Mouse (Mus musculus): ENCODE measurements around the gene Tlr12. TPM values are rescaled to one million over a fixed set of nuclear protein-coding genes. Genes with fewer than 3 reads are reported as not detected.
"Not testable (repeated sequence)": the region's sequence is repeated elsewhere in the genome, so short reads cannot be mapped to it uniquely, and the experiment has no call there.

Tlr12 gene
- total RNA-seq, 2 experiments from 2014 or later = 0.89 to 1.0 TPM

DNA sequence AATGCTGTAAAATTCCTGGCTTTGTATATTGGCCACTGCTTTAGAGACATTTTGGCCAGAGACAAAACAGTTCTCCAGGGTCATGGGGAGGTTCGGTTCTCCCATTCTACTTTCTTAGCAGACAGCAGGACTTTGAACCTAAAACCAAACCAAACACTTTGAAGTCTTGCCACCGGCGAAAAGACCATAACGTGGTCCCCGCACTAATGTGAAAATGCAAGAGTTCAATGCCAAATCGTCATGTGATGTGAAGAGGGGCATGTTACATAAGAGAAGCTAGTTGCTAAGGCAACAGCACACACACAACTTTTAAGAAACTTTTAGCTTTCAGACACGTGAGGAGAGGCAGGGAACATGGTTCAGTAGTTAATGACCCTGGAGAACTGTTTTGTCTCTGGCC is 17.0 kb upstream of the Tlr12 start:
- peak in 1 of 2 experiments; percentile 24 for DNase-seq (ENCODE audit: low spot score in 2 of 2)
- intact Hi-C loops (cut with DNase I) = no loop called here

DNA sequence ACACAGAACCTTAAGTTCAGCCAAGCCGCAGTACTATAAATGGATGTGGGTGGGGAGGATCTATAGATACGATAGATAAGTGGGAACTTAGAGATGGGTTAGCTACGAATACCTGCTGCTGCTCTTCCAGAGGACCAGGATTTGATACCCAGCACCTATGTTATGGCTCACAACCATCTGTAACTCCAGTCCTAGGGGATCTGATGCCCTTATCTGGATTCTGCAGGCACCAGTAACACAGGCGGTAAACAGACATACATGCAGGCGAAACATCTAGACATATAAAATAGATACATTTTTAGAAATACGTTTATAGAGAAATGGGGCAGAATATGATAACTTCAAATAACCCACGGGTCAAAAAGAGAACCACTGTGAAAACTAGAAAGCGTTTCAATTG is 2.7 kb upstream of the Tlr12 start:
- no peak for DNase-seq (ENCODE audit: low spot score in 2 of 2)
- intact Hi-C loops (cut with DNase I) = no loop called here

- intact Hi-C loops (cut with DNase I) = no loop called here
- DNase-seq (ENCODE audit: low spot score in 2 of 2) = no peak
Observed at GRCm38 (mm10) chr4:128620572-128620971, 2.2 kb upstream of the Tlr12 start.

DNA sequence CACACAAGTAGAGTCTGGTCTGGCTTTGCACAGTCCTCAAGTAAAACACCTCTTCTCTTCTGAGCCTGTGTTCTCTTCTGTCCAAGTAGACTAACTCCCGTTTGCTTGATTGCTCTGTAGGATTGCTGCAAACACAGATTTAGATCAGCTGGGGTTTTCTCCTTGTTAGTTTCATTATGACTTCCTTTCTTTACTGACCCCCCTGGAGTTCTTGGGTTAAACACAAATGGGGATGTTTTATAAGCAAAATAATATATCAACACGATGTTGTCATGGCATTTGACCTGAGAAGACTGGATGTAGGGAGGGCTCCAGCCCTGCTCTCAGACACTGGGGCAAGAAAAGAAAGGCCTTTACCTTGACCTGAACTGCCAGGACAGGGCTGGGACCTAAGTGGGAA is 544 bp upstream of the Tlr12 start:
- intact Hi-C loops (cut with DNase I) = loop anchor here (5.0 kb wide), 1 partner anchor 238 kb away; no protein-coding TSS in a partner anchor
- DNase-seq (ENCODE audit: low spot score in 2 of 2) = no peak

GRCm38 (mm10) chr4:128617363-128618120 is 877 bp downstream of the Tlr12 start:
- no peak for DNase-seq (ENCODE audit: low spot score in 2 of 2)
- intact Hi-C loops (cut with DNase I) = loop anchor here (5.0 kb wide), 1 partner anchor 240 kb away; no protein-coding TSS in a partner anchor

- no peak for DNase-seq (ENCODE audit: low spot score in 2 of 2)
- intact Hi-C loops (cut with DNase I) = loop anchor here (5.0 kb wide), 1 partner anchor 242 kb away; no protein-coding TSS in a partner anchor
Observed at GRCm38 (mm10) chr4:128615761-128616160, 2.7 kb downstream of the Tlr12 start.

DNA sequence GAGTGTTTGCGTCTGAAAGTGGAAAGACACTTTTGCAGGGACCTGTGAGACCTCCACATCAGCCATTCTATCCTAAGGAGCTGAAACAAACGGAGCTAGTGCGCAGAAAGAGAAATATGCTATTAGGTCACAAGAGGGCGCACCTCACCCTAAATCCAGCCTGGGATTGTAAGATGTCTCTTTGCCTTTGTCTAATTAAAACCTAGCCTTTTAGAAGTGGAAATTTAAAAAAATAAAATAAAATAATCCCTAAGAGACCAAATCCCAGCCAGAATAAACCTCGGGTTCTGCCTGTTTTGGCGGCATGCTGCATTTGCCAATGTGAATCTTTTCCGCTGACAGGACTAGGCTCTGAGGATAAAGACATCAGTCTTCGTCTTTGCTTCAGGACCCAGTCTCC is 5.1 kb downstream of the Tlr12 start:
- peak; percentile 60 to 68 for DNase-seq (ENCODE audit: low spot score in 2 of 2)
- intact Hi-C loops (cut with DNase I) = loop anchor here (1.0 to 5.0 kb wide), 5 partner anchors 41 to 163 kb away; partner anchors contain the start of gene Phc2

- not testable (repeated sequence) for DNase-seq (ENCODE audit: low spot score in 2 of 2)
- intact Hi-C loops (cut with DNase I) = loop anchor here (2.0 to 5.0 kb wide), 4 partner anchors 43 to 165 kb away; partner anchors contain the start of gene Phc2
Observed at GRCm38 (mm10) chr4:128611726-128612125, 6.7 kb downstream of the Tlr12 start.

- no peak for DNase-seq (ENCODE audit: low spot score in 2 of 2)
- intact Hi-C loops (cut with DNase I) = loop anchor here (5.0 kb wide), 1 partner anchor 82 kb away; no protein-coding TSS in a partner anchor
Observed at GRCm38 (mm10) chr4:128610706-128611105, 7.7 kb downstream of the Tlr12 start.

- peak; percentile 98 to 100 for DNase-seq (ENCODE audit: low spot score in 2 of 2)
- intact Hi-C loops (cut with DNase I) = loop anchor here (5.0 kb wide), 1 partner anchor 82 kb away; no protein-coding TSS in a partner anchor
Observed at GRCm38 (mm10) chr4:128609925-128610402, 8.5 kb downstream of the Tlr12 start, which contains the start of gene Zscan20. Zscan20 (minus strand) TSS chr4:128610098.

- DNase-seq (ENCODE audit: low spot score in 2 of 2) = peak in 1 of 2 experiments; percentile 8
- intact Hi-C loops (cut with DNase I) = no loop called here
Observed at GRCm38 (mm10) chr4:128609276-128609924, 9.0 kb downstream of the Tlr12 start.

DNA sequence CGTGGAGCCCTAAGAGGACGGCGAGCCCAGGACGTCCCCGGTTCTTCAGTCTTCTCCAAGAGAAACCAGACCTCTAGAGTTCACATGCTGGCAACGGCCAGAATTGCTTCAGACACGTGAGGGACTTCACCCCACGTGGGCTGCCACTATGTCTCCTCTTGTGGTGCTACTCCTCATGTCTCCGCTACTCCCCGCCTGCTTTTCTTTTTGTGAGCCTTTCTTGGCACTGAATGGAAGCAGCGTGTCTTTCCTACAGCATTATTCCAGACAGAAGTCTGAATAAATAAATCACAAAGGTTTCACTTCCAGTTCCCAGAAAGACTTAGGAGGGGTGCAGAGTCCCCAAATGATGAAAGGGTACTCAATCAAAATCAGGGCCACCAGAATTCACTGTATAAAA is 10.8 kb downstream of the Tlr12 start:
- peak in 1 of 2 experiments; percentile 60 for DNase-seq (ENCODE audit: low spot score in 2 of 2)
- intact Hi-C loops (cut with DNase I) = no loop called here

DNA sequence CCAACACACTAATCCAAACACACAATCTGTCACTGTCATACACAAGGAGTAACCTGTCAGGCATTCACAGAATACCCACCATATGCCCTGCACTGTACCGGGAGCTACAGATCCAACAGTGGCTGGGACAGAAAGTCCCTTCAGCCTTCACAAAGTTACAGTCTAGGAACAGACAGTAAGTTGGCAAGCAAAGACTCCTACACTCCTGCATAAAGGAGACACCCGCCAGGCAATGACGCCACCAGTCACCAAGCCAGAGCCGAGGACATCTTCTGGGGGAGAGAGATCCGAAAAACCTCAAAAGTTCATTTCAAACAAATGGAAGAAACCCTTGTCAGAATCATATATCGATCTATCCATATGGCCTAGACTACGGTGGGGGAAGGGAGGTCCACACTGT is 11.8 kb downstream of the Tlr12 start:
- peak; percentile 21 to 66 for DNase-seq (ENCODE audit: low spot score in 2 of 2)
- intact Hi-C loops (cut with DNase I) = no loop called here

- DNase-seq (ENCODE audit: low spot score in 2 of 2) = no peak
- intact Hi-C loops (cut with DNase I) = no loop called here
Observed at GRCm38 (mm10) chr4:128597801-128598560, 20.4 kb downstream of the Tlr12 start.

GRCm38 (mm10) chr4:128594062-128594461 is 24.4 kb downstream of the Tlr12 start:
- DNase-seq (ENCODE audit: low spot score in 2 of 2) = no peak
- intact Hi-C loops (cut with DNase I) = no loop called here

DNA sequence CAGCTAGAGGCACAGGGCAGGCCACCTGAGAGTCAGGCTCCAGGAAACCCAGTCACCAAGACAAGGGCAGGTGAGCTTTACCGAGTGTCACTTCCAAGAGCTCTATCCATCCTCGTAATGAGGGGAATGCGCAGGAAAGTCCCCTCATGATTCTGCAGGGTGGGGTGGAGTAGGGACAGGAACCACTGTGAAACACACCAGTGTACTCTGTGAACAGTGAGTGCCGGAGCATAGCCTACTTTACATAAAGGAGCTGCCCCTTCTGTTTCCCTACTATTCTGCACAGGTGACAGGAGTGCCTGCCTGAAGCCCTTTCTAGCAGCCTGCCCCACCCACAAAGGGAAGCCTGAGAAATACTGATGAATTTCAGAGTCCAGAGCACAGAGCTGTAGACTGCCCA is 25.1 kb downstream of the Tlr12 start:
- intact Hi-C loops (cut with DNase I) = no loop called here
- no peak for DNase-seq (ENCODE audit: low spot score in 2 of 2)

GRCm38 (mm10) chr4:128579182-128579581 is 39.2 kb downstream of the Tlr12 start:
- DNase-seq (ENCODE audit: low spot score in 2 of 2) = no peak
- intact Hi-C loops (cut with DNase I) = no loop called here

GRCm38 (mm10) chr4:128575811-128576210 is 42.6 kb downstream of the Tlr12 start:
- peak in 1 of 2 experiments; percentile 26 for DNase-seq (ENCODE audit: low spot score in 2 of 2)
- intact Hi-C loops (cut with DNase I) = no loop called here

All from left cerebral cortex, postnatal 25 days (tissue).